1 mouse cellular context compared by ENCODE assay signal in genomic region chr7:24423956-24424732, GRCm38 (mm10).
TF ChIP-seq lines count a peak whose summit lies in the region.

No protein-coding gene starts in this region.

TF ChIP-seq in myocyte, 11 proteins besides CTCF, POLR2A, EP300 and RAD21:
- TF ChIP-seq POLR2AphosphoS2 (IDR thresholded peaks at IDR 0.05; ENCODE audit: insufficient read length, low read depth) = peak; percentile 39
- no peak for TF ChIP-seq E2F4 (IDR thresholded peaks at IDR 0.05; ENCODE audit: insufficient read depth)
